Mouse (Mus musculus): Measurements from ENCODE around the gene Tmem205. TPM values are rescaled to one million over a fixed set of nuclear protein-coding genes. Genes with fewer than 3 reads are reported as not detected.
A peak's percentile ranks its signal among the peaks of the same experiment; 100 is the strongest.

Gene Tmem205
- polyA plus RNA-seq, 1 experiment from 2014 or later: 52.6 TPM

- Histone ChIP-seq H3K9me3 (no peaks in the 10 kb centered on the region), H3K36me3 (peaks cover 24% of the 10 kb centered on the region), H3K4me1 (peaks cover 14% of the 10 kb centered on the region), H3K4me3 (peak within 1 kb of the TSS; percentile 73), H3K27me3 (ENCODE audit: insufficient read depth, poor library complexity, severe bottlenecking) (peaks cover 20% of the 10 kb centered on the region), H3K27ac (peak within 1 kb of the TSS; percentile 94)
- under 1% methylated on average over 54 of the region's 54 CpGs for WGBS
- peak; percentile 99 for DNase-seq (ENCODE audit: low spot score)
Measured at GRCm38 (mm10) chr9:21955570-21956281, 28.4 kb upstream of the Tmem205 start, which contains the start of gene Swsap1. TSS of gene Swsap1 (plus strand) at chr9:21955755.

GRCm38 (mm10) chr9:21955225-21955569 lies 27.8 kb upstream of the Tmem205 start:
- Histone ChIP-seq H3K4me3 (peak overlapping the region; percentile 73), H3K27me3 (ENCODE audit: insufficient read depth, poor library complexity, severe bottlenecking) (peaks cover 15% of the 10 kb centered on the region), H3K27ac (peak overlapping the region; percentile 94), H3K9me3 (no peaks in the 10 kb centered on the region), H3K4me1 (peaks cover 10% of the 10 kb centered on the region; the same call in 1 of the 2 replicates), H3K36me3 (peaks cover 24% of the 10 kb centered on the region)
- DNase-seq (ENCODE audit: low spot score): no peak
- 2% methylated on average over 18 of the region's 18 CpGs for WGBS

GRCm38 (mm10) chr9:21954635-21955034 lies 27.3 kb upstream of the Tmem205 start:
- peaks cover 12% of the 10 kb centered on the region for H3K27me3 ChIP-seq (ENCODE audit: insufficient read depth, poor library complexity, severe bottlenecking)
- 81% methylated on average over 3 of the region's 3 CpGs for WGBS
- H3K27ac ChIP-seq: no peak overlapping the region
- no peak overlapping the region for H3K4me3 ChIP-seq
- peaks cover 10% of the 10 kb centered on the region; the same call in 1 of the 2 replicates for H3K4me1 ChIP-seq
- no peak for DNase-seq (ENCODE audit: low spot score)
- no peaks in the 10 kb centered on the region for H3K9me3 ChIP-seq
- H3K36me3 ChIP-seq: peaks cover 21% of the 10 kb centered on the region

GRCm38 (mm10) chr9:21953600-21953999 lies 26.2 kb upstream of the Tmem205 start:
- DNase-seq (ENCODE audit: low spot score): no peak
- Histone ChIP-seq H3K4me1 (peaks cover 10% of the 10 kb centered on the region; the same call in 1 of the 2 replicates), H3K27ac (no peak overlapping the region), H3K9me3 (no peaks in the 10 kb centered on the region), H3K36me3 (peaks cover 12% of the 10 kb centered on the region; the same call in 1 of the 2 replicates), H3K4me3 (no peak overlapping the region), H3K27me3 (ENCODE audit: insufficient read depth, poor library complexity, severe bottlenecking) (peaks cover 14% of the 10 kb centered on the region)
- 4% methylated on average over 3 of the region's 3 CpGs for WGBS

GRCm38 (mm10) chr9:21951977-21952376 lies 24.6 kb upstream of the Tmem205 start:
- Histone ChIP-seq H3K9me3 (no peaks in the 10 kb centered on the region), H3K27me3 (ENCODE audit: insufficient read depth, poor library complexity, severe bottlenecking) (peaks cover 30% of the 10 kb centered on the region), H3K27ac (no peak overlapping the region), H3K36me3 (no peaks in the 10 kb centered on the region), H3K4me1 (peaks cover 13% of the 10 kb centered on the region), H3K4me3 (no peak overlapping the region)
- WGBS: 78% methylated on average over 3 of the region's 3 CpGs
- no peak for DNase-seq (ENCODE audit: low spot score)

GRCm38 (mm10) chr9:21950322-21950721 lies 23.0 kb upstream of the Tmem205 start:
- Histone ChIP-seq H3K27me3 (ENCODE audit: insufficient read depth, poor library complexity, severe bottlenecking) (peaks cover 47% of the 10 kb centered on the region), H3K36me3 (no peaks in the 10 kb centered on the region), H3K27ac (no peak overlapping the region), H3K4me1 (peaks cover 6% of the 10 kb centered on the region), H3K4me3 (no peak overlapping the region), H3K9me3 (no peaks in the 10 kb centered on the region)
- 13% methylated on average over 11 of the region's 11 CpGs for WGBS
- DNase-seq (ENCODE audit: low spot score): no peak

- H3K36me3 ChIP-seq: no peaks in the 10 kb centered on the region
- peaks cover 10% of the 10 kb centered on the region for H3K4me1 ChIP-seq
- 62% methylated on average over 6 of the region's 6 CpGs for WGBS
- H3K4me3 ChIP-seq: no peak overlapping the region
- H3K9me3 ChIP-seq: no peaks in the 10 kb centered on the region
- H3K27ac ChIP-seq: no peak overlapping the region
- no peak for DNase-seq (ENCODE audit: low spot score)
- H3K27me3 ChIP-seq (ENCODE audit: insufficient read depth, poor library complexity, severe bottlenecking): peaks cover 60% of the 10 kb centered on the region
Measured at GRCm38 (mm10) chr9:21948790-21949189, 21.4 kb upstream of the Tmem205 start.

GRCm38 (mm10) chr9:21948146-21948545 lies 20.8 kb upstream of the Tmem205 start:
- Histone ChIP-seq H3K27ac (no peak overlapping the region), H3K9me3 (no peaks in the 10 kb centered on the region), H3K4me1 (peaks cover 15% of the 10 kb centered on the region), H3K4me3 (no peak overlapping the region), H3K27me3 (ENCODE audit: insufficient read depth, poor library complexity, severe bottlenecking) (peaks cover 67% of the 10 kb centered on the region), H3K36me3 (no peaks in the 10 kb centered on the region)
- 49% methylated on average over 8 of the region's 8 CpGs for WGBS
- no peak for DNase-seq (ENCODE audit: low spot score)

- Histone ChIP-seq H3K4me3 (peak overlapping the region; percentile 38), H3K9me3 (no peaks in the 10 kb centered on the region), H3K27ac (no peak overlapping the region), H3K36me3 (no peaks in the 10 kb centered on the region), H3K27me3 (ENCODE audit: insufficient read depth, poor library complexity, severe bottlenecking) (peaks cover 72% of the 10 kb centered on the region), H3K4me1 (peaks cover 15% of the 10 kb centered on the region)
- DNase-seq (ENCODE audit: low spot score): no peak
- 4% methylated on average over 23 of the region's 28 CpGs for WGBS
Measured at GRCm38 (mm10) chr9:21947540-21948130, 20.3 kb upstream of the Tmem205 start.

- DNase-seq (ENCODE audit: low spot score): peak; percentile 77
- WGBS: 15% methylated on average over 23 of the region's 23 CpGs
- Histone ChIP-seq H3K9me3 (no peaks in the 10 kb centered on the region), H3K4me3 (peak overlapping the region; percentile 25; the same call in 1 of the 2 replicates), H3K27ac (no peak overlapping the region), H3K27me3 (ENCODE audit: insufficient read depth, poor library complexity, severe bottlenecking) (peaks cover 66% of the 10 kb centered on the region), H3K4me1 (peaks cover 15% of the 10 kb centered on the region), H3K36me3 (no peaks in the 10 kb centered on the region)
Measured at GRCm38 (mm10) chr9:21944267-21944666, 16.9 kb upstream of the Tmem205 start.

GRCm38 (mm10) chr9:21943638-21944037 lies 16.3 kb upstream of the Tmem205 start:
- peaks cover 62% of the 10 kb centered on the region for H3K27me3 ChIP-seq (ENCODE audit: insufficient read depth, poor library complexity, severe bottlenecking)
- H3K4me3 ChIP-seq: no peak overlapping the region; the same call in 1 of the 2 replicates
- no peaks in the 10 kb centered on the region for H3K36me3 ChIP-seq
- H3K4me1 ChIP-seq: peaks cover 15% of the 10 kb centered on the region
- WGBS: 38% methylated on average over 12 of the region's 12 CpGs
- H3K9me3 ChIP-seq: no peaks in the 10 kb centered on the region
- no peak overlapping the region for H3K27ac ChIP-seq
- no peak for DNase-seq (ENCODE audit: low spot score)

- WGBS: 67% methylated on average over 11 of the region's 12 CpGs
- H3K4me3 ChIP-seq: no peak overlapping the region
- H3K9me3 ChIP-seq: no peaks in the 10 kb centered on the region
- DNase-seq (ENCODE audit: low spot score): no peak
- no peak overlapping the region for H3K27ac ChIP-seq
- peaks cover 56% of the 10 kb centered on the region for H3K27me3 ChIP-seq (ENCODE audit: insufficient read depth, poor library complexity, severe bottlenecking)
- peaks cover 15% of the 10 kb centered on the region for H3K4me1 ChIP-seq
- no peaks in the 10 kb centered on the region for H3K36me3 ChIP-seq
Measured at GRCm38 (mm10) chr9:21943046-21943445, 15.7 kb upstream of the Tmem205 start.

- Histone ChIP-seq H3K36me3 (no peaks in the 10 kb centered on the region), H3K4me3 (no peak overlapping the region), H3K9me3 (no peaks in the 10 kb centered on the region), H3K27ac (no peak overlapping the region), H3K27me3 (ENCODE audit: insufficient read depth, poor library complexity, severe bottlenecking) (peaks cover 27% of the 10 kb centered on the region), H3K4me1 (peaks cover 17% of the 10 kb centered on the region)
- WGBS: 80% methylated on average over 4 of the region's 4 CpGs
- no peak for DNase-seq (ENCODE audit: low spot score)
Measured at GRCm38 (mm10) chr9:21938234-21938855, 11.0 kb upstream of the Tmem205 start.

Measured in heart, embryonic 10.5 days (tissue).